Mouse (Mus musculus) NIH3T3 (cell line): Measurements from ENCODE around the gene Gins1.
"Not testable (repeated sequence)": the region's sequence is repeated elsewhere in the genome, so short reads cannot be mapped to it uniquely, and the experiment has no call there.

Experiments used
- DNase-seq: peaks from one replicate; pipeline ENCODE4 v3.0.0-alpha.2; 2012; ENCODE audit warnings: low read depth

Gene Gins1

DNA sequence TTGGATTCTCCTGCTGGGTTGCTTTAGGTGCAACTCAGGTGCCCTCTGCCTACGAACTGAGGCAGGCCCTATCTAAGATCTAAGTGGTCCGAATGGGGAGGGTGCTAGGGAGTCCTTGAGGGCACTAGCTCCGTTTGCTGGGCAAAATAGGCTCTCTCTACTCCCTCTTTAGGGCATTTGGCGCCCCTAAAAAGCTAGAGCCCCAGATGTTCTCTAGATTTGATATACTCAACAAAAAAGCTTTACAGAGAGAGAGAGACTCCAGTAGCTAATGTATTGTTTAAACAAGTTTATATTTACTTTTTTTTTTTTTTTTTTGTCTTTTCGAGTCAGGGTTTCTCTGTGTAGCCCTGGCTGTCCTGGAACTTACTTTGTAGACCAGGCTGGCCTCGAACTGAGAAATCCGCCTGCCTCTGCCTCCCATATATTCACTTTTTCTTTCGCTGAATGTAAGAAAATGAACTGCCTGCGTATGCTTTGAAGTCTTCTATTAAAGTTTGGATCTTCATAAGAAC lies at the start of gene Gins1:
TSS of gene Gins1 (plus strand) at position 465 of the 515 bp plus-strand sequence.
- no peak for DNase-seq

DNA sequence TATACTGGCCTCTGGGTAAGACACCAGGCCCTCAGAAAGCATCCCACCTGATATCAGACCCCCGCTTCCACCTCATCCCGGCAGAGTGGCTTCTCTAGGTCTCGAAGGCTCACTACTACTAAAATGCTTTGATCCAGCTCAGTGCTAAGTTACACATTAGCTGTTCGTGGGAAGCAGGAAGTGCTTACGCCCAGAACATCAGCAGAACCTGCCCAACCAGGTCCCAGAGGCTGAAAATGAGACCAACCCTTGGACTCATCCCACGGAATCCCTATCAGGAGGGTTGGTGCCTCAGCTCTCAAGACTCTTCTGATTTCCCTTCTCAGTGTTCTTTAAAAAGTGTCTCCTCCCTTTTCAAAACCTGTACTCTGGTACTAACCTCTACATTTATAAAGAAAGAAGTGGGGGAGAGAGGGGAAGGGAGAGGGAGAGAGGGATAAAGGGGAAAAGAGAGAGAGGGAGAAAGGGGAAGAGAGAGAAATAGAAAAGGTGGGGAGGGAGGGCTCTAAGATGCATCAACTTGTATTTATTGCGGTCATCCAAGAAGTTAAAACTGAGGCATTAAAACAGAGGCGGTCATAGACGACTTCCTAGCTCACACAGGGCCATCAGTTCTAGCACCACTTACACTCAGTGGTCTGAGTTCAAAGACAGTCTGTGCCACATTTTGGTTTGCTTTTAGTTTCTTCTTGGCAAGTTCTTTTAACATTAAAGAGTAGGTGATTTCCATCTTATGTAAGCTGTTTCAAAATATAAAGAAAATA lies 46.3 kb upstream of the Gins1 start:
- DNase-seq: no peak

DNA sequence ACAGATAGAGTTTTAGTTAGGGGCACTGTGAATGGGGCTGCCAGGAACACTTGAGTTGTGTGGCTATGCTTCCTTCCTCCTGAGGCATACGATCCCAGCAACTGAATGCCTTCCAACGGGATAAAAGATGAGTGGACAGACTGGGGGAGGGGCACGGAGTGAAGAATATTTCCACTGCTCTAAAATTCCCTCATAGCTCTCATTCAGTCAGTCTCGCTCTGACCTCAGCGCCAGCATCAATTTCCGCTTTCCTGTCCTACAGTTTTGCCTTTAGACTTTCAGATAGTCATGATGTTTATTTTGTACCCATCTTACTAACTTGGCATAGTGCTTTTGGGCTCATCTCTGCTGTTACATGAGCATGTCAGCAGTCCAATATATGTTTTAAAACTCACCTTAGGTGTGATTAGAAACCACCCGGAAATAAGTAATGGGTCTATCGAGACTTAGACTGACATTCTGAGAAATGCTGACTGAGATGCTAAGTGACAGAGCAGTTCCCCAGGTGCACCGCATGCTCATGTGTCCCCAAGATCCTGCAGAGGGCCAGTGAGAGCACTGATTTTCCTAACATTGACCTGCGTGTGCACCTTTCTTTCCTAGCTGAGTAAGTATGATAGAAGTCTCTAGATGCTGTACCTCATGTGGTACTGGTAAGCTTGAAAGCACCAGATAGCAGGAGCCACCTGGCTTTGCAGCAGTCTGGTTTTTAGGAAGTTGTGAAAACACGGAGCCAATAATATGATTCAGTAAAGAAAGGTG lies 45.3 kb upstream of the Gins1 start:
- DNase-seq: no peak

DNA sequence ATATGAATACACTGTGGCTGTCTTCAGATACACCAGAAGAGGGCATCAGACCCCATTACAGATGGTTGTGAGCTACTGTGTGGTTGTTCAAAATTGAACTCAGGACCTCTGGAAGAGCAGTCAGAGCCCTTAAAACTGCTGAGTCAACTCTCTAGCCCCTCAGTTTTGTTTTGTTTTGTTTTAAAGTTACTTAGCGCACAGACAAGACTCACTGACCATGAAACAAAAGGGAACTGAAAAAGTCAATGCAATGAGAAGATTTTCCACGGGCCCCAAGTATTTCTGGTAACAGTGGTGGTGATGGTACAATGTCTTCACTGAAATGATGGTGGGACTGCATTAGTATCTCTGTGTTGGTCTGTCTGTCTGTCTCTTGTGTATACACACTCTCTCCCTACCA lies 44.1 kb upstream of the Gins1 start:
- DNase-seq: no peak

DNA sequence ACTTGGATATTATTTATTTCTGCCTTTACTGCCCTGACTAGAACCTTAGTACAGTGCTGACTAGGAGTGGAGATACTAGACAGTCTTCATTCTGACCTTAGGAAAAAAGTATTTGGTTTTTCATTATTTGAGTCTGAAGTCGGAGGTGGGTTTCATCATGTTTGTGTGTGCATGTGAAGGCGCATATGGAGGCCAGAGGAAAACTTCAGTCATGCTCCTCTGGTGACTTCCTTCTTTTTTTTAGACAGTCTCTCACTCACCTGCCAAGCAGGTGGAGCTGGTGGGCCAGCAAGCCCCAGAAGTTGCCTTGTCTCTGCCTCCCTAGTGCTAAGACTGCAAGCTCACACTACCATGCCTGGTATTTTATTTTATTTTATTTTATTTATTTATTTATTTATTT lies 38.2 kb upstream of the Gins1 start:
- DNase-seq: no peak

DNA sequence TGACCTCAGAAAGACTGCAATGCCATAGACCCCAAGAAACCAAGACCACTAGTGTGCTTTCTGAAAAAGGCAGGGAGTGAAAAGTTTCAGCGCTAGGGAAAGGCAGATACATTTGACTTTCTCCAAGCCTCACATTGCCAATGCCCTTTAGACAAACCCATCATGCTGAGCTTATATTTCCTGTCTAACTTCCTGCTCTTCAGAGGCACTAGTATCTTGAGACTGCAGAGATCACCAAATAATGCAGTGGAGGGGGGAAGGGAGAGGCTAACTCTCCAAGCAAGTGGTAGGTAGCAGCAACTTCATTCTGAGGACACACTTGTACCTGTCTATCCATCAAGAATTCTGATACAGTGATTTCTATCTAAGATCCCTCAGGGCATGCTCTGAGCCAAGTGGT lies 35.8 kb upstream of the Gins1 start:
- no peak for DNase-seq

DNA sequence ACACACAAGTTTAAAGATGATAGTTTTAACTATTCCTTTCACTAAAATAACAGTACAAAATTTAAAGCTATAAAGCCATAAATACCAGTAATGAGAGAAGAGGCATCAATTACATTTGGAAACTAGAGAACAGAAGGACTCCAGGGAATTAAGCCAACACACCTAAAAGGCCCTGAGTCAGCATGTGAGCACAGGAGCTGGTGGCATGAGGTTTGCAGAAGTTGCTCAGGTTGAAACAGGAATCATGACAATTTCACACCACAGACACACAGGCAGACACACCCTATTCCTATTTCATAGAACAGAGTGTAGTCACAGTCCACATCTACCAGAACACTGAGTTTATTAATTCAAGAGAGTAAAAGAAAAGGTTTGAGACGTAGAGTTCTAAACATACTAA lies 30.7 kb upstream of the Gins1 start:
- DNase-seq: no peak

DNA sequence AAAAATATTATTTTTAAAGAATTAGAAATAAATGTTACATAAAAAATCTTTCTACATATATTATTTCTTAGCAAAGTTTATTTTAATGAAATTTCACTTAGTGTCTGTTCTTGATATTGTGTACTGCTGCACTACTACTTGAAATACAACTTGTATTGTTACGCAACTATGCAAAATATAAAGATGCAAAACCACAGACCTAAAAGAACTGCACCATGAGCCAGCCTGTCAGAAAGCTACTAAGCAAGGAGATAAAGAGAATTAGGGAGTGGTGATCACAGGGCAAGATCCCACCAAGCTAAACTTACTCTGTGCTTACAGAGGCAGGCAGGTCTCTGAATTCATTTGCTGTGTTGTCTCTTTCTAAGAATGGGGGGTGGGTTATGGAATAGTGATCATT lies 30.0 kb upstream of the Gins1 start:
- DNase-seq: no peak

DNA sequence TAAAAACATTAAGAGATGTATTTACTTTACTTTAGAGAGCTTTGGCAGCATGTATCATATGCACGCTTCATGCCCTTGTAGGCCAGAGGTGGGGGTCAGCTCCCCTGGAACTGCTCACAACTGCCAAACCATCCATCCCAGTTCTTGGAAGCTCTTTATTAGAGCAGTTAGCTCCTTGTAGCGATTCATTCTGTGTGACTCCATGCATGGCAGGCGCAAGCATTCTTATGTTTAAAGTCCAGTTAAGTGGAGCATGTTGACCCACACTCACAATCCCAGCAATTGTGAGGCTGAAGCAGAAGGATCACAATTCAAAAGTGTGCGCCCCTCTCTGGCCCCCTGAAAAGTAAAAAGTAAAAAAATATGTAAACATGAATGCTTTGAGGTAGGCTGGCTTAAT lies 27.6 kb upstream of the Gins1 start:
- DNase-seq: no peak

DNA sequence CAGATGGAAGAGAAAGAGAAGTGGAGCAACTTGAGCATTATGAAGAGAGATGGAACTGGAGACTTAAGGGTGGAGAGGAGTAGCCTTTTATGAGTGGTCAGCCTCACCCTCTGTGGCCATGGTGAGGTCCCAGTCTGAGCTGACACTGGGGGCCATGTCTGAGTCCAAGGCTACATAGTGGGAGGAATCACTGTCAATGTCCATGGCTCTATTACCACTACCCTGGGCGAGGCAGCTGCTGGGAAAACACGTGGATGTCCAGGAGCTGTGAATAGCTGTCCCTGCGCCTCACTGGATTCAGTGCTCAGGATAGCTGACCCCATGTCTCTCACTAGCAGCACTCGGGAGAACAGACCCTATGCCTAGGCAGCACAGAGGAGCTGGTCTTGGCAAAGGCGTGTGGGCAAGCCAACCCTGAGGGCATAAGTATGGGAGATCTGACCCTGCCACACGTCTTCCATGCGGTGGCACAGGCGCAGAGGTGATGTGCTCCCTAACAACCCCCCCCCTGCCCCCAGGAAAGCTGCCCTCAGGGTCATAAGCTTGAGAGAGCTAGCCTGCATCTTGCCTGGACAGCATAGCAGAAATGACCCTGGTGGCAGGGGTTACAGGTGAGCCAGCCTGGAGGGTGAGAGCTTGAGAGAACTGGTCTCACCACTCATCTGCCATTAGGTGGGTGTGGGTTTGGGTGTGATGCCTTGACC lies 21.0 kb upstream of the Gins1 start:
- DNase-seq: no peak

DNA sequence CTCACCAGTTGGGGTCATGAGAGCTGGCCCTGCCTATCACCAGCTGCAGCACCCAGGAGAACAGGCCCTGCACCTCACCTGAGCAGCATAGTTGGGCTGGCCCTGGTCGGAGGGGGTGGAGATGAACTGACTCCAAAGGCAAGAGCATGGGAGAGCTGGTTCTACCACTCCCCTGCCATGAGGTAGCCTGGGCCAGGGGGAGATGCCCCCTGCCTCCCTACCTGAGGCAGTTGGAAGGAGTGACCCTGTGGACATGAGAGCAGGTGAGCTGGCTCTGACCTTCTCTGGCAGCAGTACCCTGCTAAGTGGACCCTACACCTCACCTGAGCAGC lies 20.5 kb upstream of the Gins1 start:
- DNase-seq: no peak

DNA sequence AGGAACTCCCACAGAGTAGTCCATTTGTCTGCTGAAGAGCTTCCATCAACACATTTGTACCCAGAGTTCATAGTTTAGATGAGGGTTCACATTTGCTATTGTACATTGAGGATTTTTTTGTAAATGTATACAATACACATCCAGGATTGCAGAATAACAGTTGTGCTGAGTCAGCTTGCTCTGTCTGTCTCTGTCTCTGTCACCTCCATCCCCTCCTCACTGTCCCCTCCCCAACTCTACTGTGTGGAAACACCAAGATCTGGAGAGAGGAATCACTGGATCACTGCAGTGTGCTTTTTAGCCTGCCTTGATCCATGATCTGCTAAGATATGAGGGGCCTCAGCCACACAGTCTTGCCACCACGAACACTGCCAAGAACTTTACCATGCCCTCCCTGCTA lies 19.4 kb upstream of the Gins1 start:
- no peak for DNase-seq

DNA sequence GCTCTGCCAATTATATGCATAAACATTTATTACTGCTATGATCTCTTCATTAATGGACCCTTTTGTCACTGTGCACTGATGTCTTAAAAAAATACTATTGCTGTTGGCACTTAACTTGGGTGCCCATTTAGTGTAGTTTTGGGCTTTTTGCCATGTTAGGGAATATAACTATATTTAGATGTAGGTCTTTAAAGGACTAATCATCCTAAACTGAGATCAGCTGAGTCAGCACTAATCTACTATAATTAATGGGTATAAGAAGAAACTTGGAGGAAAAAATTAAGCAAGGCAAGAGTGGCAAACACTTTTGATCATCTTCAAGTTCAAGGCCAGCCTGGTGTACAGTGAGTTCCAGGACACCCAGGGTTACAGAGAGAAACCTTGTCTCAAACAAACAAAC lies 18.9 kb upstream of the Gins1 start:
- DNase-seq: no peak

DNA sequence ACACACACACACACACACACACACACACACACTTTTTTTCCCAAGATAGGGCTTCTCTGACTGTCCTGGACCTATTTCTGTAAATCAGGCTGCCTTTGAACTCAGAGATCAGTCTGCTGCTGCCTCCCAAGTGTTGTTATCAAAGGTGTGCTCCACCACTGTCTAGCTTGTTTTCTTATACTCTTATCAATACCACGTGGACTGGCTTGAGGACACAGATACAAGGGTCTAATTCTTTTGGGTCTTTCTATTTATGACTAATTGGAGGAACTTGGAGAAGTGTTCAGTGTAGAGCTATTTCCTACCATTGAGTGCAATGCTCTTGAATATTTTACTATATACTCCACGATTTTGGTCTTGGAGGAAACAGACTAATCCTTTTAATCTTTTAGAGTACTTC lies 17.8 kb upstream of the Gins1 start:
- DNase-seq: no peak

DNA sequence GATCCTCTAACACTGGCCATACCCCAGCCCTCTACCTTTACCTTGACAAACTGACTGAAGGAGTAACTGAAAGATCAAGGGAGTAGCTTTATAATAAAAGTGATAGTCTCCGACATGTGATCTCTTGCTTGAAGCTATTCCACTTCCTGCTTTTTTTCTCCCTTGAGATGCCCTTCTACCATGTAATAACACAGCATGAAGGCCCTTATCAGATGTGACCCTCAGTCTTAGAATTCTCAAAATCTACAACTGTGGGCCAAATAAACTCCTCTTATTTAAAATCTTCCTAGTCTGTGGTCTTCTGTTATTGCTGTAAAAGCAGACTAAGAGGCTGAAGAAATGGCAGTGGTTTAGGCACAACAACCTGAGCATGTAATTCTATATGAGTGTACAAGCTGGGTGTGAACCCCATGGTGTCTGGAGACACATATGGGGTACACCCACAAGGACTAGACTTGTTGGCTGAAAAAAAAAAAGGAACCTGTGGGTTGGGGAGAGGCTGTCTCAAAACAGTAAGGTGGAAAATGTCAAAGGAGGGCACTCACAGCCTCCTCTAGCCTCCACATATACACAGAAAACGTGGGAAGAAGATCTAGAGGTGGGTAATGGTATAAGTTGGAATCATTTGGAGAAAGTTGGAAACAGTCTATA lies 10.5 kb upstream of the Gins1 start:
- DNase-seq: no peak

DNA sequence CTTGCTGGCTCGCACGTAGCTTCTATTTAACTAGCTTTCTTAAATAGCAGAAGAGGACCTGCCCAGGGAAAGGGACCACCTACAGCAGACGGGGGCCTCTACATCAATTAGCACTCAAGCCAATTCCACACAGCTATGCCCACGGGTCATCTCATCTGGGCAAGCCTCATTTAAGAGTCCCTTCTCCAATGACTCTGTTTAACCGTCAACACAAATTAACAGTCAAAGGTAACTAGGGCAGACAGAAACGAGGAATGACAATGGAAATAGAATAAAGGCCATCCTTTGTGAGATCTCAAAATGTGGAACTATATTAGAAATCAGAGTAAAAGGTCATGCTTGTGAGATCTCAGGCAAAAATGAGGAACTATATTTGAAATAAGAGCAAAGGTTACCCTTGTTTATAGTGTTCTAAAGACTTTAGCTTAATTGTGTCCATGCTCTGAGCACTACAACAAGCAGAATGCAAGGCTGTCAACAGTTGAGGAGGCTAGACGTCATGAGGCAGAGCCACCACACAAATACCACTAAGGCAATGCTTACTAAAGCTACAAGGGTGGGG lies 9.4 kb upstream of the Gins1 start:
- no peak for DNase-seq

DNA sequence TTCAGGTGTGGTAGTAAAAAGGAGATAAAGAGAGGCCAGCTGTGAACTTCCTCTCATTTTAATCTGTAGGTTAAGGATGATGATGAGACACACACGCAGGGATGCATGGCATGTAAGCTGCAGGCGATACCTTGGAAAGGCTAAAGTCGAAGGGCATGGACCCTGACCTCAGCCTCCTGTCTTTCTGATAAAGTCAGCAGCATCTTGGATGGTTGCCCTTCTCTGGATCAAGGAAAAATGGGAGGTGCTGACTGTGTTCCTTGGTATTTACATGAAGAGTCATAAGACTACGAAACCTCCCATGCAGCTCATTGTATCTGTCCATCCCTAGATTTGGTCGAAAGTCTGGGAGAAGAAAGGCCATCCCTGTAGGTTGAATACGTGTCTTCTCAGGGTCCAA lies 4.9 kb upstream of the Gins1 start:
- DNase-seq: peak; percentile 11

DNA sequence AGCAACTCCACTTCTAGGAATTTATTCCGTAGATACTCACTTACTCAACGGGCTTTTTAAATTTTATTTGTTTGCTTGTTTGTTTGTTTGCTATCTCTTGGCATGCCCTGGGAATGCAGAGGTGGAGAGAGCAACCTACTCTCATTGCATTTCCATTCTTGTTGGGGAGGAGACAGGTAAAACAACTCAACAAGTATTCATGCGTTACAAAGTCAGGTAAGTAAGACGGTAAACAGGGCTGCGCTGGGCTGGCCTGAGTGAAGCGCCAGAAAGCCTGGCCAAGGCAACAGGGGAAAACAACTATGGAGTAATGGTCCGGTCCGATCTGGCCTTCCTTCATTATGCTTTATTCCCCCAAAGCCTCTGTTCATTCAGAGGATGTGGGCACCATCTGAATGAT lies 2.9 kb upstream of the Gins1 start:
- no peak for DNase-seq

DNA sequence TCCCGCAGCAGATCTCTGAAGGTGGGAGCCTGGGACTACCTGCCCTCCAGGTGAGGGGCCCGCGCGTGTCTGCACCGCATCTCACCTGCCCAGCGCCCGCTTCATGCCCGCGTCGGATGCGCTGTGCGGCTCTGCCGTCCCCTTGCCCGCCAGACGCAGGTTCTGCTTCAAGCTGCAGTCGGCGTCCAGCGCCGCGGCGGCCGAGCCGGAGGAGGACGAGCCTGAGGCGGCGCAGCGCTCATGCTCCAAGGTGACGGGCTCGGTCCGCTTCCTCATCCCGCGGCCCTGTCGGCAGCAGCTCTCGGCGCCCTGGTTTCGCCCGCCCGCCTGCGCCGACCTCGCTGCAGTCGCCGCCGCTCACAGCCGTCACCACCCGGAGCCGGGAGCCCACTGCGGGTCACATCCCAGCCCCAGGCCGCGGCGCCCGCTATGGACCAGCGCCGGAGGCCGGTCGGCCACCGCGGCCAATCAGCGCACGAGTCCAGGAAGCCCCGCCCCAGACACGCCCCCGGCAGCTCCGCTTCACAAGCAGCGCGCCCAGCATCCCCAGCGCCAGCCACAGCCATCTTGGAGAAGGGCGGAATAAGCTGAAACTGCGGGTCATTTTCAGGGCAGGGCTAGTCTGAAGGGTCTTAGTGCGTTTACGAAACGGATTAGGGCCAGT lies 796 bp upstream of the Gins1 start, which contains the start of gene Abhd12:
TSS of gene Abhd12 (minus strand) at position 470 of the 664 bp plus-strand sequence.
- peak; percentile 98 for DNase-seq

DNA sequence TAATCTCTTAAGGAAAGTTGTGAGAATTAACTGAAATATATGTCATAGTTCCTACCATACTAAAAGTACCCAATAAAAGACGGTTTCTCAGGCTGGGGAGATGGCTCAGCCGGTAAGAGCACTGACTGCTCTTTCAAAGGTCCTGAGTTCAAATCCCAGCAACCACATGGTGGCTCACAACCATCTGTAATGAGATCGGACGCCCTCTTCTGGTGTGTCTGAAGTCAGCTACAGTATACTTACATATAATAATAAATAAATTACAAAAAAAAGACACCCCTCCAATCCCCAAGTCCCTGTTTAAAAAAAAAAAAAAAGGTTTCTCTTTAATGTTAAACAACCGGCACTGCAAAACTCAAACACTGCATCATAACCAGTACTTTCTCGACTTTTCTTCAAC lies 3.7 kb downstream of the Gins1 start:
- DNase-seq: not testable (repeated sequence)

DNA sequence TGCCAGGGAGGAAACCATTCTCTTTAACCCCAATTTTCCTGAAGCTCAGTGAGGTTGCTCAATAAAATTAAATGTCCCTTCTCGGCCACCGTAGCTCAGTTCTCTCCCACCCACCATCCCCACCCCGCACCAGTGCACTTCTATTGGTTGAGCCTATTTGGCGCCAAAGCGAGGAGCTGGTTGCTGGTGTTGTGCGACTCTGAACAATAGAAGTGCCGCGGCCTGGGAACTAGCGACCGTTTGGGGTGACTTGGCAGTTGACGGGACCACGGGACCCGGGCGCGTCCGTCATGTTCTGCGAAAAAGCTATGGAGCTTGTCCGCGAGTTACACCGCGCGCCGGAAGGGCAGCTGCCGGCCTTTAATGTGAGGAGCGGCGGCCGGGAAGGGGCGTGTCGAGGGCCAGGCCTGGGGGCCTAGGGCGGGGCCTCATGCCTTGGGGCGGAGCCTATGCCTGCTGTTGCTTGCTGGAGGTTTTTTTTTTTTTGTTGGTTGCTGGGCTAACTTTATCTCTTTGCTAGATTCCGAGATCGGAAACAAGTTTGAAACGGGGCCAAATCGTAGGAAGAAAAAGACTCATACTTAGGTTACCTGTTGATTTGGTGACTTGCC lies 4.3 kb downstream of the Gins1 start:
- DNase-seq: peak; percentile 98
